Mouse (Mus musculus) MEL (cell line): ENCODE results near the gene Adgrg5. TPM values are rescaled to one million over a fixed set of nuclear protein-coding genes. Genes with fewer than 3 reads are reported as not detected.
A peak's percentile ranks its signal among the peaks of the same experiment; 100 is the strongest.

Experiments
- DNase-seq: peaks from one replicate; pipeline ENCODE4 v3.0.0; 2011; ENCODE audit warnings: low read depth, low spot score
- H3K27ac ChIP-seq: 2 replicates; pipeline ENCODE4 v1.5.1; 2012; ENCODE audit warnings: low read depth, mild to moderate bottlenecking, control low read depth, low read length, moderate library complexity; ENCODE audit not compliant: control insufficient read depth
- H3K27me3 ChIP-seq, 2 experiments: fragments of 150-350 bp in 1 of 2; sonication (generic) in 1 of 2; 2 replicates each; pipeline ENCODE4 v1.6.1; 2012; ENCODE audit warnings: low read length in 2 of 2, mild to moderate bottlenecking in 2 of 2, improper control_type of control experiment in 1 of 2, moderate library complexity in 1 of 2; ENCODE audit not compliant: insufficient read depth in 2 of 2, control insufficient read depth in 1 of 2
- H3K36me3 ChIP-seq, 2 experiments: 2 replicates each; pipeline ENCODE4 v1.6.1; 2012 to 2014; ENCODE audit warnings: low read length in 2 of 2, improper control_type of control experiment in 1 of 2, inconsistent platforms in 1 of 2, mild to moderate bottlenecking in 1 of 2; ENCODE audit not compliant: insufficient read depth in 2 of 2, control insufficient read depth in 1 of 2
- H3K4me1 ChIP-seq, 2 experiments: fragments of 150-350 bp in 1 of 2; sonication (generic) in 1 of 2; 2 replicates each; pipeline ENCODE4 v1.6.1; 2012; ENCODE audit warnings: low read length in 2 of 2, improper control_type of control experiment in 1 of 2, mild to moderate bottlenecking in 1 of 2; ENCODE audit not compliant: insufficient read depth in 2 of 2, control insufficient read depth in 1 of 2
- H3K4me3 ChIP-seq, 2 experiments: fragments of 150-350 bp in 1 of 2; sonication (generic) in 1 of 2; 2 replicates each; pipeline ENCODE4 v1.5.1; 2012; ENCODE audit warnings: low read depth in 2 of 2, low read length in 2 of 2, mild to moderate bottlenecking in 2 of 2, moderate library complexity in 2 of 2, control low read depth in 1 of 2, improper control_type of control experiment in 1 of 2; ENCODE audit not compliant: control insufficient read depth in 1 of 2, insufficient read depth in 1 of 2
- H3K79me2 ChIP-seq: 2 replicates; pipeline ENCODE4 v1.6.1; 2012; ENCODE audit warnings: mild to moderate bottlenecking, low read length, moderate library complexity; ENCODE audit not compliant: control insufficient read depth, poor library complexity, insufficient read depth
- H3K9ac ChIP-seq: 2 replicates; pipeline ENCODE4 v1.6.1; 2012; ENCODE audit warnings: low read depth, mild to moderate bottlenecking, control low read depth, low read length, moderate library complexity; ENCODE audit not compliant: control insufficient read depth, poor library complexity, severe bottlenecking
- H3K9me3 ChIP-seq: fragments of 150-350 bp; sonication (generic); replicated peaks from 2 replicates; pipeline ENCODE4 v1.6.1; 2012; ENCODE audit warnings: mild to moderate bottlenecking, low read length, improper control_type of control experiment, moderate library complexity; ENCODE audit not compliant: insufficient read depth
- CHD1 ChIP-seq: IDR thresholded peaks from 2 replicates; pipeline ENCODE4 v1.6.1; 2012; ENCODE audit warnings: low read depth, mild to moderate bottlenecking, inconsistent platforms, low read length, improper control_type of control experiment
- CHD2 ChIP-seq: IDR thresholded peaks from 2 replicates; pipeline ENCODE4 v1.6.1; 2011; ENCODE audit warnings: low read length, improper control_type of control experiment
- CTCF ChIP-seq, 3 experiments: IDR thresholded peaks in 2 of 3; conservative IDR thresholded peaks in 1 of 3; 2 replicates each; pipeline ENCODE4 v1.5.1; 2011 to 2012; ENCODE audit warnings: low read length in 3 of 3, low read depth in 2 of 3, mild to moderate bottlenecking in 2 of 3, improper control_type of control experiment in 1 of 3, inconsistent platforms in 1 of 3, mixed read lengths in 1 of 3, moderate library complexity in 1 of 3; ENCODE audit not compliant: control insufficient read depth in 1 of 3, insufficient read depth in 1 of 3, poor library complexity in 1 of 3, severe bottlenecking in 1 of 3
- E2F4 ChIP-seq: IDR thresholded peaks from 2 replicates; pipeline ENCODE4 v1.6.1; 2011; ENCODE audit warnings: low read depth, low read length, improper control_type of control experiment, borderline replicate concordance
- ELF1 ChIP-seq: IDR thresholded peaks from 2 replicates; pipeline ENCODE4 v1.6.1; 2014; ENCODE audit warnings: low read depth, mild to moderate bottlenecking, inconsistent platforms, low read length, improper control_type of control experiment, moderate library complexity
- EP300 ChIP-seq, 2 experiments: IDR thresholded peaks; 2 replicates each; pipeline ENCODE4 v1.6.1; 2011; ENCODE audit warnings: improper control_type of control experiment in 2 of 2, low read length in 2 of 2, low read depth in 1 of 2, mild to moderate bottlenecking in 1 of 2
- ETS1 ChIP-seq: IDR thresholded peaks from 2 replicates; pipeline ENCODE4 v1.6.1; 2012; ENCODE audit warnings: low read depth, mild to moderate bottlenecking, inconsistent platforms, low read length, improper control_type of control experiment, moderate library complexity
- HCFC1 ChIP-seq: IDR thresholded peaks from 2 replicates; pipeline ENCODE4 v1.6.1; 2012; ENCODE audit warnings: low read depth, mild to moderate bottlenecking, inconsistent platforms, low read length, improper control_type of control experiment, moderate library complexity
- JUND ChIP-seq: IDR thresholded peaks from 2 replicates; pipeline ENCODE4 v1.6.1; 2011; ENCODE audit warnings: low read depth, mild to moderate bottlenecking, improper control_type of control experiment, low read length
- KAT2A ChIP-seq: conservative IDR thresholded peaks from 2 replicates; pipeline ENCODE4 v1.6.1; 2012; ENCODE audit warnings: low read depth, low read length, improper control_type of control experiment, inconsistent platforms
- MAFK ChIP-seq: IDR thresholded peaks from 2 replicates; pipeline ENCODE4 v1.6.1; 2011; ENCODE audit warnings: low read depth, mild to moderate bottlenecking, low read length, improper control_type of control experiment, borderline replicate concordance
- MYB ChIP-seq: IDR thresholded peaks from 2 replicates; pipeline ENCODE4 v1.6.1; 2011; ENCODE audit warnings: mild to moderate bottlenecking, low read depth, low read length, improper control_type of control experiment
- NELFE ChIP-seq: IDR thresholded peaks from 2 replicates; pipeline ENCODE4 v1.6.1; 2011; ENCODE audit warnings: low read depth, low read length, improper control_type of control experiment
- NRF1 ChIP-seq: IDR thresholded peaks from 2 replicates; pipeline ENCODE4 v1.6.1; 2014; ENCODE audit warnings: low read depth, mild to moderate bottlenecking, inconsistent platforms, low read length, improper control_type of control experiment, moderate library complexity; ENCODE audit not compliant: poor library complexity, insufficient read depth, severe bottlenecking
- POLR2A ChIP-seq, 2 experiments: IDR thresholded peaks; 2 replicates each; pipeline ENCODE4 v1.6.1; 2011 to 2012; ENCODE audit warnings: low read length in 2 of 2, mild to moderate bottlenecking in 2 of 2, control low read depth in 1 of 2, improper control_type of control experiment in 1 of 2, low read depth in 1 of 2, moderate library complexity in 1 of 2; ENCODE audit not compliant: control insufficient read depth in 1 of 2, insufficient read depth in 1 of 2, poor library complexity in 1 of 2
- POLR2AphosphoS5 ChIP-seq: IDR thresholded peaks from 2 replicates; pipeline ENCODE4 v1.6.1; 2012; ENCODE audit warnings: low read depth, borderline replicate concordance, mild to moderate bottlenecking, inconsistent platforms, low read length, moderate library complexity, mixed read lengths
- SIN3A ChIP-seq: IDR thresholded peaks from 2 replicates; pipeline ENCODE4 v1.6.1; 2012; ENCODE audit warnings: low read length, improper control_type of control experiment, inconsistent platforms
- SMC3 ChIP-seq: IDR thresholded peaks from 2 replicates; pipeline ENCODE4 v1.6.1; 2011; ENCODE audit warnings: low read depth, low read length, improper control_type of control experiment
- TCF12 ChIP-seq: IDR thresholded peaks from 2 replicates; pipeline ENCODE4 v1.6.1; 2014; ENCODE audit warnings: low read depth, mild to moderate bottlenecking, inconsistent platforms, low read length, improper control_type of control experiment, moderate library complexity
- USF1 ChIP-seq: IDR thresholded peaks from 2 replicates; pipeline ENCODE4 v1.6.1; 2014; ENCODE audit warnings: low read depth, mild to moderate bottlenecking, inconsistent platforms, low read length, improper control_type of control experiment, moderate library complexity
- USF2 ChIP-seq, 2 experiments: IDR thresholded peaks; 2 replicates each; pipeline ENCODE4 v1.6.1; 2011 to 2012; ENCODE audit warnings: improper control_type of control experiment in 2 of 2, low read length in 2 of 2, borderline replicate concordance in 1 of 2, inconsistent platforms in 1 of 2, low read depth in 1 of 2, mild to moderate bottlenecking in 1 of 2; ENCODE audit not compliant: insufficient read depth in 1 of 2
- polyA plus RNA-seq, 2 experiments: library from polyadenylated mRNA; stranded (reverse) in 1 of 2; unstranded in 1 of 2; fragments of >175 nt in 1 of 2; fragments of >200 nt in 1 of 2; gene quantifications; 2 replicates each; pipeline versions ENCODE4 v1.2.1 to v1.2.4; 2012; ENCODE audit warnings: low replicate concordance in 2 of 2, low read depth in 1 of 2; ENCODE audit not compliant: insufficient read length in 2 of 2, insufficient read depth in 1 of 2, missing spikeins in 1 of 2
- total RNA-seq: library from RNA; depleted of rRNA; stranded (reverse); fragments of 300-350 nt; gene quantifications from 2 replicates; pipeline ENCODE4 v1.2.3, GENCODE M21; 2012

The Adgrg5 gene
- total and polyA plus RNA-seq, 3 experiments: 0.04 to 1.3 TPM; not detected in 1

DNA sequence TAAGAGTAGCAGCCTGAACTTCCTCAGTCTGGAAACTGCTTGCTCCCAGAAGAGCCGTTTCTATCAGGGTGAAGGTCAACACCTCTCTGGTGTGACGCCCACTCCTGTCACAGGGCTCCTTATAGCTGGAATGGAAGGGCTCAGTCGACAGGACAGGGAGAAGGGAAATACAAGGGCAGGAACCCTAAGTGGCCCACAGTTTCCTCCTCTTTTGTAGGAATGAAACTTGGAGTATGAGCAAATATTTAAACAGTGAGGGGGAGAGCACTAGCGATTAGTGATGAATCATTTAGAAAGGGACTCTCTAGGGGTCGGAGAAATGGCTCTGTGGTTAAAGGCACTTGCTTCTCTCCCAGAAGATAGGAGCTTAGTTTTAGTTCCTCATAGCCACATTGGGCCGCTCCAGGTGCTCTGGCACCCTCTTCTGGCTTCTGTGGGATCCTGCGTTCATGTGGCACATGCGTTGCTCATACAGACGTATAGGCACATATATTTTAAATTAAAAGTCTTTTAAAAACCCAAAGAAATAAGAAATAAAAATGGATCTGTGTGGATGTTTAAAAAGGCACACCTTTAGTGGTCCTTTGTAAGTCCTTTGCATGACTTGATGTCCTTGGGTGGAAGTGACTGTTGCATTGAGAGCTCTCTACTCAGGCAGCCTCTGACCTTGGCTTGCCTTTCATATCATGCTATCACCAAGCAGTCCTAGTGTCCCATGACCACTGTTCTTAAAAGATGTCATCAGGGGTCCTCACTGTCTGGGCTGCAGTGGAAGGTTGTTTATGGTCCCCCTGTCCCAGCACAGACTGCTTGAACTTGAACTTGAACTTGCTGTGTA is 31.6 kb downstream of the Adgrg5 start (continued):
- TF ChIP-seq CTCF (IDR thresholded peaks at IDR 0.05 in 2 of 3, conservative IDR thresholded peaks at IDR 0.05 in 1 of 3; ENCODE audit: control insufficient read depth in 1 of 3, insufficient read depth in 1 of 3, low read depth in 2 of 3, low read length in 3 of 3, poor library complexity in 1 of 3, severe bottlenecking in 1 of 3) (peak; percentile 43 to 71 (median 67)), USF2 (IDR thresholded peaks at IDR 0.05; ENCODE audit: borderline replicate concordance in 1 of 2, insufficient read depth in 1 of 2, low read depth in 1 of 2, low read length in 2 of 2) (no peak), TCF12 (peak; percentile 37; the same call in 1 of the 2 replicates), ELF1 (0 out of 2 replicates have a peak, but pooled peaks have one; percentile 9)

DNA sequence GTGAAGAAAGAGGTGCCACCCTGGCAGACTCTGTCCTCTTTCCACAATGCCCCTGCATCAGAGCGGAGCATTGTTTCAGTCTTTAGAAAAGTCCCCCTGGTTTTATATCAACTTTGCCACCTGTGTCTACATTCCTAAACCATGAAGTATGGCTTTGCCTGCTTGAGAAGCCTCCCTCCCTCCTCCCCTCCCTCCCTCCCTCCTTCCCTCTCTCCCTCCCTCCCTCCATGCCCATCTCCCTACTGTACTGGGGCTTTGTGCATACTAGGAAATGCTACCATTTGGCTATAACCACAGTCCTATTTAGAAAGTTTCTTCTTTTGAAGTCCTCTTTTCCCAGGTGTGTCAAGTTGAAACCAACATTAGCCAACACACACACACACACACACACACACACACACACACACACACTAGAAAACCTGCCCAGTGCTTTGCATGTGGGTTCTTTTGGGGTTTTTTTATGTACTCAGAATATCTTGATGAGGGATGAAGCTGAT is 32.6 kb downstream of the Adgrg5 start:
- Histone ChIP-seq H3K4me3 (no peak overlapping the region), H3K9me3 (no peaks in the 10 kb centered on the region), H3K36me3 (peaks cover 0 to 4% of the 10 kb centered on the region in 2 experiments; a peak in 2 of 4 replicates), H3K27me3 (no peaks in the 10 kb centered on the region), H3K9ac (no peak overlapping the region), H3K27ac (peak overlapping the region; percentile 53), H3K79me2 (no peaks in the 10 kb centered on the region), H3K4me1 (peaks cover 0 to 18% of the 10 kb centered on the region in 2 experiments; a peak in 3 of 4 replicates)
- DNase-seq: no peak
- TF ChIP-seq E2F4 (no peak), CHD1 (no peak), NRF1 (no peak), JUND (no peak), SIN3A (no peak), CHD2 (no peak), NELFE (no peak), ETS1 (no peak), MAFK (no peak), ELF1 (no peak), USF1 (no peak), POLR2A (IDR thresholded peaks at IDR 0.05; ENCODE audit: control insufficient read depth in 1 of 2, insufficient read depth in 1 of 2, low read depth in 1 of 2, low read length in 2 of 2, poor library complexity in 1 of 2) (no peak), TCF12 (no peak), SMC3 (no peak), MYB (no peak), HCFC1 (no peak), KAT2A (no peak), CTCF (IDR thresholded peaks at IDR 0.05 in 2 of 3, conservative IDR thresholded peaks at IDR 0.05 in 1 of 3; ENCODE audit: control insufficient read depth in 1 of 3, insufficient read depth in 1 of 3, low read depth in 2 of 3, low read length in 3 of 3, poor library complexity in 1 of 3, severe bottlenecking in 1 of 3) (no peak), POLR2AphosphoS5 (no peak), EP300 (IDR thresholded peaks at IDR 0.05; ENCODE audit: low read depth in 1 of 2, low read length in 2 of 2) (no peak)
